Comparison of ENCODE assay signal across 8 mouse cellular contexts in genomic region chr8:84661458-84661871, GRCm38 (mm10). TPM values are rescaled to one million over a fixed set of nuclear protein-coding genes. Genes with fewer than 3 reads are reported as not detected.
DNase-seq lines count a peak whose midpoint lies in the region; ATAC-seq and TF ChIP-seq lines count a peak whose summit lies in the region.

No protein-coding gene starts in this region.

- no peaks in the 10 kb centered on the region for H3K9me3 ChIP-seq in E14TG2a.4 (ENCODE audit: low read length)
- H3K9me3 ChIP-seq in heart, embryonic 13.5 days: no peaks in the 10 kb centered on the region
- no peaks in the 10 kb centered on the region for H3K9me3 ChIP-seq in kidney, embryonic 16.5 days (ENCODE audit: low read length)
- no peaks in the 10 kb centered on the region for H3K9me3 ChIP-seq in lung, embryonic 16.5 days (ENCODE audit: control insufficient read depth, low read length)

- peak overlapping the region; percentile 87 for H3K4me2 ChIP-seq in heart, embryonic 13.5 days
- peak overlapping the region; percentile 72 for H3K4me2 ChIP-seq in kidney, embryonic 16.5 days (replicated peaks; ENCODE audit: low read depth, low read length)
- H3K4me2 ChIP-seq in lung, embryonic 16.5 days (ENCODE audit: low read depth, low read length): peak overlapping the region; percentile 63

- ATAC-seq in heart, embryonic 13.5 days (ENCODE audit: extremely low read depth, insufficient number of reproducible peaks, low FRiP score, low TSS enrichment): peak; percentile 33; the same call in 1 of the 2 replicates
- peak; percentile 19; the same call in 1 of the 2 replicates for ATAC-seq in kidney, embryonic 16.5 days (ENCODE audit: low FRiP score, low TSS enrichment)
- peak; percentile 48 for ATAC-seq in lung, embryonic 16.5 days (ENCODE audit: low read depth)
- peak; percentile 55 for ATAC-seq in neutrophil, adult 5-6 weeks (ENCODE audit: extremely low read depth, insufficient number of reproducible peaks, low FRiP score, poor library complexity, severe bottlenecking)

- no peaks in the 10 kb centered on the region for H3K27me3 ChIP-seq in E14TG2a.4 (ENCODE audit: insufficient read depth, low read length)
- no peaks in the 10 kb centered on the region for H3K27me3 ChIP-seq in heart, embryonic 13.5 days (replicated peaks)
- no peaks in the 10 kb centered on the region for H3K27me3 ChIP-seq in kidney, embryonic 16.5 days (ENCODE audit: insufficient read depth, low read length)
- no peaks in the 10 kb centered on the region for H3K27me3 ChIP-seq in lung, embryonic 16.5 days (ENCODE audit: control insufficient read depth, insufficient read depth, low read depth, low read length)

- H3K27ac ChIP-seq in embryonic fibroblast, embryonic 13.5 days (ENCODE audit: insufficient read depth, low read length): peak overlapping the region; percentile 85
- peak overlapping the region; percentile 99 for H3K27ac ChIP-seq in heart, embryonic 13.5 days (replicated peaks)
- peak overlapping the region; percentile 97 for H3K27ac ChIP-seq in kidney, embryonic 16.5 days (ENCODE audit: low read length)
- peak overlapping the region; percentile 94 for H3K27ac ChIP-seq in lung, embryonic 16.5 days (ENCODE audit: low read length)

- peak; percentile 95 for DNase-seq in adrenal gland, postnatal 36 days
- peak; percentile 74 for DNase-seq in thymus, postnatal 25 days

- TF ChIP-seq CTCF in E14TG2a.4 (conservative IDR thresholded peaks at IDR 0.05; ENCODE audit: low read length): no peak
- TF ChIP-seq CTCF in embryonic fibroblast, embryonic 13.5 days (IDR thresholded peaks at IDR 0.05; ENCODE audit: borderline replicate concordance, insufficient read depth, low read length): no peak

- TF ChIP-seq POLR2A in embryonic fibroblast, embryonic 13.5 days (IDR thresholded peaks at IDR 0.05; ENCODE audit: low read depth, low read length): peak; percentile 83

- H3K4me3 ChIP-seq in E14TG2a.4 (replicated peaks; ENCODE audit: low read length): peak overlapping the region; percentile 99
- H3K4me3 ChIP-seq in embryonic fibroblast, embryonic 13.5 days (ENCODE audit: insufficient read depth, low read length): peak overlapping the region; percentile 69
- peak overlapping the region; percentile 75 for H3K4me3 ChIP-seq in heart, embryonic 13.5 days
- peak overlapping the region; percentile 80 for H3K4me3 ChIP-seq in kidney, embryonic 16.5 days (ENCODE audit: low read length)
- H3K4me3 ChIP-seq in lung, embryonic 16.5 days (ENCODE audit: low read length): peak overlapping the region; percentile 86

- H3K36me3 ChIP-seq in E14TG2a.4 (ENCODE audit: insufficient read depth, low read length): peaks cover 27% of the 10 kb centered on the region
- H3K36me3 ChIP-seq in heart, embryonic 13.5 days: no peaks in the 10 kb centered on the region
- H3K36me3 ChIP-seq in kidney, embryonic 16.5 days (ENCODE audit: insufficient read depth, low read length): no peaks in the 10 kb centered on the region
- H3K36me3 ChIP-seq in lung, embryonic 16.5 days (ENCODE audit: control insufficient read depth, insufficient read depth, low read length): no peaks in the 10 kb centered on the region

- peaks cover 48% of the 10 kb centered on the region for H3K4me1 ChIP-seq in E14TG2a.4 (replicated peaks; ENCODE audit: low read depth, low read length)
- H3K4me1 ChIP-seq in embryonic fibroblast, embryonic 13.5 days (ENCODE audit: control insufficient read depth, insufficient read depth, low read length): peaks cover under 1% of the 10 kb centered on the region; the same call in 1 of the 2 replicates
- H3K4me1 ChIP-seq in heart, embryonic 13.5 days: peaks cover 58% of the 10 kb centered on the region
- H3K4me1 ChIP-seq in kidney, embryonic 16.5 days (ENCODE audit: insufficient read depth, low read length): peaks cover 44% of the 10 kb centered on the region
- H3K4me1 ChIP-seq in lung, embryonic 16.5 days (replicated peaks; ENCODE audit: control insufficient read depth, insufficient read depth, low read length): peaks cover 29% of the 10 kb centered on the region

- peak overlapping the region; percentile 96 for H3K9ac ChIP-seq in heart, embryonic 13.5 days
- H3K9ac ChIP-seq in kidney, embryonic 16.5 days (replicated peaks; ENCODE audit: low read length): peak overlapping the region; percentile 74
- H3K9ac ChIP-seq in lung, embryonic 16.5 days (ENCODE audit: low read length): peak overlapping the region; percentile 93

- WGBS in heart, embryonic 13.5 days: under 1% methylated on average over 24 of the region's 24 CpGs
- WGBS in kidney, embryonic 16.5 days: under 1% methylated on average over 24 of the region's 24 CpGs
- WGBS in lung, embryonic 16.5 days: under 1% methylated on average over 24 of the region's 24 CpGs

RNA-seq across cellular contexts. Expression of gene Ier2, which starts 1.2 kb away (rescaled TPM):
- 10 to 100 TPM; 33.9 to 37.4 TPM for total RNA-seq in adrenal gland, postnatal 36 days (2021)
- polyA plus RNA-seq in embryonic fibroblast, embryonic 13.5 days (2011; ENCODE audit: insufficient read length, low read depth, missing spikeins): 38.2 and 38.6 TPM in 2 replicates
- polyA plus RNA-seq in heart, embryonic 13.5 days (2015; fragmentation: Nextera tagmentation; extraction: Ambion mirVana): 43.0 and 44.8 TPM in 2 replicates
- 73.5 and 78.0 TPM in 2 replicates for polyA plus RNA-seq in kidney, embryonic 16.5 days (2015; fragmentation: Nextera tagmentation; extraction: Ambion mirVana)
- 83.2 and 87.4 TPM in 2 replicates for polyA plus RNA-seq in lung, embryonic 16.5 days (2015; fragmentation: Nextera tagmentation; extraction: Ambion mirVana)
- 115 and 124 TPM in 2 replicates for total RNA-seq in neutrophil, adult 5-6 weeks (2017)

RNA-seq across cellular contexts. Expression of gene Trmt1, which starts 24.6 kb away (rescaled TPM):
- 10 to 100 TPM; 63.8 to 83.7 TPM for total RNA-seq in adrenal gland, postnatal 36 days (2021)
- 80.2 and 86.7 TPM in 2 replicates for polyA plus RNA-seq in embryonic fibroblast, embryonic 13.5 days (2011; ENCODE audit: insufficient read length, low read depth, missing spikeins)
- 47.6 and 51.6 TPM in 2 replicates for polyA plus RNA-seq in heart, embryonic 13.5 days (2015; fragmentation: Nextera tagmentation; extraction: Ambion mirVana)
- polyA plus RNA-seq in kidney, embryonic 16.5 days (2015; fragmentation: Nextera tagmentation; extraction: Ambion mirVana): 81.5 and 82.9 TPM in 2 replicates
- polyA plus RNA-seq in lung, embryonic 16.5 days (2015; fragmentation: Nextera tagmentation; extraction: Ambion mirVana): 54.7 and 58.8 TPM in 2 replicates
- 83.2 and 89.7 TPM in 2 replicates for total RNA-seq in neutrophil, adult 5-6 weeks (2017)

RNA-seq across cellular contexts. Expression of gene Nacc1, which starts 26.2 kb away (rescaled TPM):
- 10 to 100 TPM; 73.9 to 80.0 TPM for total RNA-seq in adrenal gland, postnatal 36 days (2021)
- polyA plus RNA-seq in embryonic fibroblast, embryonic 13.5 days (2011; ENCODE audit: insufficient read length, low read depth, missing spikeins): 47.2 and 54.9 TPM in 2 replicates
- 15.1 and 15.7 TPM in 2 replicates for polyA plus RNA-seq in heart, embryonic 13.5 days (2015; fragmentation: Nextera tagmentation; extraction: Ambion mirVana)
- 22.5 and 26.7 TPM in 2 replicates for polyA plus RNA-seq in kidney, embryonic 16.5 days (2015; fragmentation: Nextera tagmentation; extraction: Ambion mirVana)
- polyA plus RNA-seq in lung, embryonic 16.5 days (2015; fragmentation: Nextera tagmentation; extraction: Ambion mirVana): 16.9 and 19.5 TPM in 2 replicates
- total RNA-seq in neutrophil, adult 5-6 weeks (2017): 30.2 and 33.9 TPM in 2 replicates

RNA-seq across cellular contexts. Expression of gene Lyl1, which starts 39.8 kb away (rescaled TPM):
- 1 to 10 TPM; 2.5 to 2.9 TPM for total RNA-seq in adrenal gland, postnatal 36 days (2021)
- not detected in 2 replicates for polyA plus RNA-seq in embryonic fibroblast, embryonic 13.5 days (2011; ENCODE audit: insufficient read length, low read depth, missing spikeins)
- polyA plus RNA-seq in heart, embryonic 13.5 days (2015; fragmentation: Nextera tagmentation; extraction: Ambion mirVana): 15.4 and 17.1 TPM in 2 replicates
- 7.9 and 8.1 TPM in 2 replicates for polyA plus RNA-seq in kidney, embryonic 16.5 days (2015; fragmentation: Nextera tagmentation; extraction: Ambion mirVana)
- polyA plus RNA-seq in lung, embryonic 16.5 days (2015; fragmentation: Nextera tagmentation; extraction: Ambion mirVana): 11.4 and 12.5 TPM in 2 replicates
- total RNA-seq in neutrophil, adult 5-6 weeks (2017): 54.5 and 59.7 TPM in 2 replicates

Comparison
In these comparisons a context has a peak if more than half of its experiments do, and no peak if none do; other contexts are left out.
1. Peak in every context shown above with its lines: DNase-seq, ATAC-seq, H3K4me3 ChIP-seq and H3K27ac ChIP-seq.